Mouse (Mus musculus) gonadal fat pad, adult 2 months (tissue): ENCODE measurements around the gene Ago1. TPM values are rescaled to one million over a fixed set of nuclear protein-coding genes. Genes with fewer than 3 reads are reported as not detected.

Experiments used
- DNase-seq: peaks from one replicate; pipeline ENCODE4 v3.0.0-alpha.2; 2012; ENCODE audit warnings: low read depth
- polyA plus RNA-seq: library from polyadenylated mRNA; depleted of rRNA; stranded (reverse); fragments of >200 nt; gene quantifications from 2 replicates; pipeline ENCODE4 v1.2.3, GENCODE M21; 2012

Gene Ago1
- polyA plus RNA-seq, 1 experiment: 15.4 TPM

GRCm38 (mm10) chr4:126473031-126473430 lies 4.6 kb upstream of the Ago1 start:
- no peak for DNase-seq

DNA sequence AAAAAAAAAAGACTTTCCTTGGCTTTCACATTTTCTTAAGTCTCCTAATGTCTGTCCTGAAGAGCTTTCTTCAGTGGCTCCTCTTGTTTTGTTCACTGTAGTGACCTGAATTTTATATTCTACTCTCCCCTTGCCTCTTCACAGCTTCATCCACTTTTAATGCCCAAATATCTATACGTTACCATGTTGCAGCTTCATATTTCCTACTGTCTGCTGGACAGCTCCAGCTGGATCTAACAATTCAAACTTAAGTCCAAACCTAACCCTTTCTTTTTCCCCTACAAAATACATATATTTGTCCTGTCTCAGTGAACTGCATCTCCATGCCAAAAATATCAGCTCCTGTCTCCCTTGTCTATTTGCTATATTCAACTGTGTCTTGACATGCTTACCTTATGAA lies 951 bp upstream of the Ago1 start:
- no peak for DNase-seq

- no peak for DNase-seq
Observed at GRCm38 (mm10) chr4:126468925-126469324, 542 bp upstream of the Ago1 start.

GRCm38 (mm10) chr4:126467721-126468284 lies 580 bp downstream of the Ago1 start:
- DNase-seq: no peak

DNA sequence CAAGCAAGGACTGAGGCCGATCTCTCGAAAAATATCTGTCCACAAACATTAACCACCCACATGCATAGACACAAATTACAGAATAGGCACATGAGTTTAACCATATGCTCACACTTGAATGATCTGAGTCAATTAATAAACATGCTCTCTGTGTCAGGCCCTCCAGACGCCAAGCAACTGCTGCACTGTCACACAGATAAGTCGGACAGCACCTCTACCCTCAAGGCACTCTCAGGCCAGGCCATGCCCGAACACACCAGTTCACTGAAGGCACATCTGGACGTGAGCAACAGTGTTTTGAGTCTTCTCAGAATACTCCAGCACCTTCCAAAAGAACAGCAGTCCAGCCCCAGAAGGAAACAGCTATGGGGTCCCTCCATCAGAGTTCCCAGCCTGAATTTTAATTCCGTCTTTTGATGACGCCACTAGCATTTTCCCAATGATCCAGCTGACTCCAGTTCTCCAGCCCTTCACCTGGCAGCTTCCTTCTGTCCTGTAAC lies 2.1 kb downstream of the Ago1 start:
- no peak for DNase-seq

- DNase-seq: no peak
Observed at GRCm38 (mm10) chr4:126465843-126466242, 2.5 kb downstream of the Ago1 start.

DNA sequence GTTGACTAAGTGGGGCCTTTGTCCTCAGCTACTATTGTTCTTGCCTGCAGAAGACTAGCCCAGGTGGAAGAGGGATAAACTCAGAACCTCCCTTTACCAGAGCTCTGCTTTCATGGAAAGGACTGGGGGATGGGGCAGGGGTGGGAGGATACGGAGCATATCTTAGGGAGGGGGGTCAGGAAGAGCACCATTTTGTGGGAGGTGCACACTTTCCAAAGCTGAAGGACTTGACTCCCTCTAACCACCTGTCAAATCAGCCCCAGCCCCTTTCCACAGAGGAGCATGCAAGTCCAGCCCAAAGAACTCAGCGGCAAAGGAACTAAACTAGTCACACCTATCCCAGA lies 3.5 kb downstream of the Ago1 start:
- DNase-seq: no peak

DNA sequence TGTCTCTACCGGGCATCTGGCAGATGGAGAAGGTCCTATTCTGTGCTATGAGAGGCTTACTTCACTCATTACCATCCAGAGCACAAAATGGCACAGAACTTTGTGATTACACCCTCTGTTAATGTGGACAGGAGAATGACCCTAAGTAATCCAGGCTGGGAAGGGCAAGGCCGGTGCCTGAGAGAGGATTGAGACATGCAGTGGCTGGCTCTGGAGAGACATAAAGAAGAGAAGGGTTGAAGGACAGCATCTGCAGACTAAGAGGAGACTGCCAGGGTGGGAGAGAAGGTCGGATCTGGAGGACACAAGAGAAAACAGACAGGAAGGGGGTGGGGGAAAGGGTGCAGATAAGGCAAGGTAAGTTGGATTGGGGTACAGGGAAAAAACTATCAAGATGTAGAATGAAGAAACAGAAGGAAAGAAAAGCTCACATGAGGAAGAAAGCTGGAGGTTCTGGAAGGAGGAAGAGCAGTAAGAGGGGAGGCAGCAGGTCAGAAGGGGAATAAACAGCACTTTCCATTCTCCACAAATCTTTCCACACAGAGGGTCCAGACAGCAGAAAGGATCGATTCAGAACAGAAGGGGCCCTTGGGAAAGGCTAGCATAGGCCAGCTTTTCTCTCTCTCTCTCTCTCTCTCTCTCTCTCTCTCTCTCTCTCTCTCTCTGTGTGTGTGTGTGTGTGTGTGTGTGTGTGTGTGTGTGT lies 4.0 kb downstream of the Ago1 start:
- no peak for DNase-seq

GRCm38 (mm10) chr4:126455441-126455840 lies 12.9 kb downstream of the Ago1 start:
- DNase-seq: no peak

DNA sequence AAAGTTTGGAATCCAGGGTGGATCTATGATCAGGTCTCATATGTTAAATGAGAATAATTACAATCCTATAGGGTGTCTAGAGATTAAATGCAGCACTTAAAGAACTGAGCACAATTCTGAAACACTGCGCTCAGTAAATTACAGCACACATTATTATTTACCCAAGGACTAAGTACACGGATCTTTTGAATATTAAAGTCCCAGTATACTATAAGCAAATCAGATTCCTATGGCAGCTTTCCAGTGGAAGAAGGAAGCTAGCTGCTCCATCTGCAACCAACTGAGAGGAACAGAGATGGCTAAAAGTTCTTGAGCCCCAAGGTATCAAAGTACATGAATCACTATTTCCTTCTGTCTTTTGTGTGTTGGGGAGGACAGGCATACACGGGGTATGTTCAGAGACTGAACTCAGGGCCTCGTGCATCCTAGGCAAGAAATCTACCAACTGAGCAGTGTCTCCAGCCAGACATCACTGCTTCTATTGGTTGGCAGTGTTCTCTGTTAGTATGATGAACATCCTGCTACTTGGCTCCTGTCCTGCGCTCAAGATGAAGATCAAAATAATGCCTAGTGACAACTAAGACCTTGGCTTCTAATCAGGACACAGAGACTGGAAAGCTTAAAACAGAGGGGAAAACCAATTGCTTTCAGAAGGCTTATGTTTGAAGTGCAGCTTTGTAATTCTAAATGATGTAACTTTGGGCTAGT lies 13.7 kb downstream of the Ago1 start:
- DNase-seq: no peak

GRCm38 (mm10) chr4:126450268-126450667 lies 18.1 kb downstream of the Ago1 start:
- no peak for DNase-seq

GRCm38 (mm10) chr4:126447126-126447525 lies 21.3 kb downstream of the Ago1 start:
- no peak for DNase-seq

GRCm38 (mm10) chr4:126444528-126444927 lies 23.9 kb downstream of the Ago1 start:
- no peak for DNase-seq

GRCm38 (mm10) chr4:126438261-126438660 lies 30.1 kb downstream of the Ago1 start:
- DNase-seq: no peak

- no peak for DNase-seq
Observed at GRCm38 (mm10) chr4:126436268-126436667, 32.1 kb downstream of the Ago1 start.

GRCm38 (mm10) chr4:126434094-126434493 lies 34.3 kb downstream of the Ago1 start:
- no peak for DNase-seq

- peak; percentile 84 for DNase-seq
Observed at GRCm38 (mm10) chr4:126433175-126433574, 35.2 kb downstream of the Ago1 start.

- no peak for DNase-seq
Observed at GRCm38 (mm10) chr4:126431746-126432145, 36.6 kb downstream of the Ago1 start.

DNA sequence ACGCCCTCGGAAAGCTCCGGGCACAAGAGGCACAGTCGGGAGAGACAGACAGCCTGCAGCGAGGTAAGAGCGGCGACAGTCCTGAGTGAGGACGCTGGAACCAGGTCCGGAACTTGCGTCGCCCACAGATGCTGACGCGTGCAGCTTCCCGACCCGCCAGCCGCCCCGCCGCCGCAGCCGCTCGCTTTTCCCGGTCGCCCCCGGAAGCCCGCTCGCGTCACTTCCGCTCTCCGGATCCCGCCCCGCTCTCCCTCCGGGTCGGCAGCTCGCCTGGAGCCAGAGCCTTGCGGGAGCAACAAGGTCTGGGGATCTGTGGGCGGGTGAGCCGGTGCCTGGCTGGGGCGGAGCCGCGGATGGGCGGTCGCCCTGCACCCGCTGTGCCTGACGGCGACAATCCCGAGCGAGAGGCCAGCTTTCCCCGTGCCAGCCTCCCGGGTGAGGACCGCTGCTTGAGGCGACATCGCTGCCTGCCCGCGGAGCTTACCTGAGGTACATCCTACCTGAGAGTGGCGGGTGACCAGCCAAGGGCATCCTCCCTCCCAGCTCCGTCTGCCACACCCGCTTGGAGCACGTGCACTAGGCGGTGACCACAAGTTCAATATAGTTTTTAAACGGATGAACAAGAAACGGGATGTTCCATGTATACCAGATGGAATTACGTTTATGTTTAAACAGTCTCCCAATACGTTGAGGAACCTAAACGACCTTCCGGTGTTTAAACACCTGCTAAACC lies 38.9 kb downstream of the Ago1 start, which contains the start of gene Ago3:
Ago3 (minus strand) TSS at position 210 of the 733 bp plus-strand sequence.
- DNase-seq: no peak

DNA sequence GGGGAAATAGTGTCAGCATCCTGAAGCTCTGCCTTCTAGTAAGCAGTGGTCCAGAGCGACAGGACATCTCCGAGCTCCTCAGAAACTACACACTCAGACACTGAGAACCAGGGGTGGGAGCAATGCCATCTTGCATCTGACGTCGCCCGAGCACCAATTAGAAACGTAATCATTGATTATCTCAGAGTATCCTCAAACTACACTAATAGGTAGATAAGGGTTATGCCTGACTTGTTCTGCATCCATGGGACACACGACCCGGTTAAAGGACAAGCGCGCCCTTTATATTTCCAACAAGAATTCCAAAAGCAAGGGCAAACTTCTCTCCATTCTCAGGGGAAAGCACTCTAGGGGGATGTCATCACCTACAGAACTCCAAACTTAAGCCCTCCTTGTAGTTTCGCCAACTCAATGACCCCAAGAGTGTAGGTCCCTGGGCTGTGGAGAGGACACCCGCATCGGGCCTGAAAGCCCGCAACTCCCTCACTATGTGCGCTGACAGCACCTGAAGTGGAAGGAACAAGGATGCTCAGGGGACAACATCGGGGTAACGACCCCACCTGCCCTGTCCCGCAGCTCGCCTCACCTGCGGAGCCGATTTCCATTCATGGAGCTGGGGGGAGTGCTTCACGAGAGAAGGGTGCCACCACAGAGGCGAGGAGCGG lies 39.6 kb downstream of the Ago1 start:
- no peak for DNase-seq

- no peak for DNase-seq
Observed at GRCm38 (mm10) chr4:126423866-126424265, 44.5 kb downstream of the Ago1 start.

GRCm38 (mm10) chr4:126415707-126416106 lies 52.7 kb downstream of the Ago1 start:
- no peak for DNase-seq
